Mouse (Mus musculus): Measurements from ENCODE around the gene Erc2.

Erc2 gene

GRCm38 (mm10) chr14:27667016-27667852 lies 45.0 kb downstream of the Erc2 start:
- DNase-seq (ENCODE audit: low read depth, low spot score): no peak

GRCm38 (mm10) chr14:27668151-27668550 lies 45.9 kb downstream of the Erc2 start:
- DNase-seq (ENCODE audit: low read depth, low spot score): no peak

- no peak for DNase-seq (ENCODE audit: low read depth, low spot score)
Measured at GRCm38 (mm10) chr14:27669939-27670338, 47.7 kb downstream of the Erc2 start.

GRCm38 (mm10) chr14:27672761-27673160 lies 50.5 kb downstream of the Erc2 start:
- DNase-seq (ENCODE audit: low read depth, low spot score): no peak

- no peak for DNase-seq (ENCODE audit: low read depth, low spot score)
Measured at GRCm38 (mm10) chr14:27674096-27674495, 51.9 kb downstream of the Erc2 start.

GRCm38 (mm10) chr14:27674561-27674960 lies 52.3 kb downstream of the Erc2 start:
- DNase-seq (ENCODE audit: low read depth, low spot score): no peak

GRCm38 (mm10) chr14:27675071-27675470 lies 52.8 kb downstream of the Erc2 start:
- no peak for DNase-seq (ENCODE audit: low read depth, low spot score)

GRCm38 (mm10) chr14:27682368-27683052 lies 60.3 kb downstream of the Erc2 start:
- no peak for DNase-seq (ENCODE audit: low read depth, low spot score)

- peak; percentile 28 for DNase-seq (ENCODE audit: low read depth, low spot score)
Measured at GRCm38 (mm10) chr14:27695781-27696180, 73.6 kb downstream of the Erc2 start.

- DNase-seq (ENCODE audit: low read depth, low spot score): no peak
Measured at GRCm38 (mm10) chr14:27717364-27717763, 95.1 kb downstream of the Erc2 start.

- no peak for DNase-seq (ENCODE audit: low read depth, low spot score)
Measured at GRCm38 (mm10) chr14:27719601-27720000, 97.4 kb downstream of the Erc2 start.

GRCm38 (mm10) chr14:27720944-27721343 lies 98.7 kb downstream of the Erc2 start:
- DNase-seq (ENCODE audit: low read depth, low spot score): no peak

GRCm38 (mm10) chr14:27721759-27722158 lies 99.5 kb downstream of the Erc2 start:
- no peak for DNase-seq (ENCODE audit: low read depth, low spot score)

GRCm38 (mm10) chr14:27727541-27727940 lies 105.3 kb downstream of the Erc2 start:
- no peak for DNase-seq (ENCODE audit: low read depth, low spot score)

- DNase-seq (ENCODE audit: low read depth, low spot score): no peak
Measured at GRCm38 (mm10) chr14:27731086-27731485, 108.9 kb downstream of the Erc2 start.

- no peak for DNase-seq (ENCODE audit: low read depth, low spot score)
Measured at GRCm38 (mm10) chr14:27739436-27739835, 117.2 kb downstream of the Erc2 start.

- peak; percentile 63 for DNase-seq (ENCODE audit: low read depth, low spot score)
Measured at GRCm38 (mm10) chr14:27741248-27741916, 119.2 kb downstream of the Erc2 start.

- DNase-seq (ENCODE audit: low read depth, low spot score): no peak
Measured at GRCm38 (mm10) chr14:27754340-27754739, 132.1 kb downstream of the Erc2 start.

GRCm38 (mm10) chr14:27756901-27757300 lies 134.7 kb downstream of the Erc2 start:
- no peak for DNase-seq (ENCODE audit: low read depth, low spot score)

- no peak for DNase-seq (ENCODE audit: low read depth, low spot score)
Measured at GRCm38 (mm10) chr14:27758230-27758629, 136.0 kb downstream of the Erc2 start.

- DNase-seq (ENCODE audit: low read depth, low spot score): no peak
Measured at GRCm38 (mm10) chr14:27759069-27759628, 136.9 kb downstream of the Erc2 start.

GRCm38 (mm10) chr14:27759982-27760381 lies 137.8 kb downstream of the Erc2 start:
- DNase-seq (ENCODE audit: low read depth, low spot score): no peak
